Mouse (Mus musculus): ENCODE data around the gene Hoxc9.

- TF ChIP-seq CTCF (IDR thresholded peaks at IDR 0.05; ENCODE audit: insufficient read depth, low read depth, low read length) (no peak), POLR2A (IDR thresholded peaks at IDR 0.05; ENCODE audit: insufficient read depth, low read depth, low read length) (no peak)
These were observed 47.9 kb downstream of the Hoxc9 start for GRCm38 (mm10) chr15:103024131-103024530.
